ENCODE assay signal across 19 mouse cellular contexts in the genomic region with DNA sequence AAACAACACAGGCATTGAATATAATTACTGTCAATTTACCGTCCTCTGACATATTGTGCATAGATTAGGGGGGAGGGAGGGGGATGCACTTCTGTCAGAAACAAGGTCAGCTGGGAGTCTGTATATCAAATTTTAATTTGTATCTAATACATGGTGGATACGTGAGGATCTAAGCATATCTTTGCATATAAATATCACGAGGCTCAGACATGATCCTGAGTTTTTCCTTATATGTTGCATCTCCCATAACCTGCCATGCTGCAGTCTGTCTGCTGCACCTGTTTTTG. TPM values are rescaled to one million over a fixed set of nuclear protein-coding genes. Genes with fewer than 3 reads are reported as not detected.
A peak's percentile ranks its signal among the peaks of the same experiment; 100 is the strongest.
DNase-seq lines count a peak whose midpoint lies in the region; ATAC-seq lines count a peak whose summit lies in the region.
"Had no signal": no experiment of that assay in that cellular context is flagged by ENCODE, and none has a peak within 500 bp of the region (broad histone marks: within the 10 kb centered on the region; RNA-seq: fewer than 3 reads in every experiment).

No protein-coding gene starts in this region.

- H3K36me3 ChIP-seq in forebrain, embryonic 15.5 days, result no peaks in the 10 kb centered on the region
- peaks cover 20% of the 10 kb centered on the region for H3K36me3 ChIP-seq in forebrain, embryonic 12.5 days (replicated peaks)
- H3K36me3 ChIP-seq in midbrain, embryonic 14.5 days (ENCODE audit: control insufficient read depth, insufficient read depth, low read length), result no peaks in the 10 kb centered on the region
- H3K36me3 ChIP-seq in midbrain, embryonic 10.5 days, result peaks cover 59% of the 10 kb centered on the region
- H3K36me3 ChIP-seq in hindbrain, embryonic 16.5 days (ENCODE audit: control insufficient read depth, insufficient read depth, low read length), result no peaks in the 10 kb centered on the region
- H3K36me3 ChIP-seq in neural tube, embryonic 14.5 days (ENCODE audit: control insufficient read depth, insufficient read depth, low read length), result no peaks in the 10 kb centered on the region

- DNase-seq in midbrain, embryonic 14.5 days, result peak; percentile 43
- DNase-seq in midbrain, embryonic 10.5 days (ENCODE audit: low spot score), result no peak
- DNase-seq in lung, postnatal 36 days, result no peak
- no peak for DNase-seq in gastrocnemius, adult 8-10 months (ENCODE audit: low spot score in 2 of 2)
- DNase-seq: adrenal gland, postnatal 36 days; cerebellum, adult 9-10 months; kidney, adult 2 months; kidney, postnatal 10 days; left cerebral cortex, postnatal 4 days; thymus, postnatal 25 days had no signal

- no peak overlapping the region for H3K9ac ChIP-seq in forebrain, embryonic 15.5 days (replicated peaks)
- H3K9ac ChIP-seq in forebrain, embryonic 12.5 days, result no peak overlapping the region
- 0 out of 2 replicates have a peak overlapping the region, but pooled peaks have one; percentile 12 for H3K9ac ChIP-seq in midbrain, embryonic 14.5 days (replicated peaks; ENCODE audit: low read length)
- no peak overlapping the region for H3K9ac ChIP-seq in hindbrain, embryonic 16.5 days (ENCODE audit: low read depth, low read length)
- no peak overlapping the region for H3K9ac ChIP-seq in neural tube, embryonic 14.5 days (replicated peaks; ENCODE audit: low read depth, low read length)
- H3K9ac ChIP-seq: midbrain, embryonic 12.5 days; stomach, embryonic 15.5 days had no signal

- peak; percentile 51 for ATAC-seq in forebrain, embryonic 15.5 days (replicated peaks)
- ATAC-seq in forebrain, embryonic 12.5 days (ENCODE audit: low FRiP score), result no peak
- ATAC-seq in midbrain, embryonic 14.5 days (ENCODE audit: low FRiP score, low TSS enrichment), result peak; percentile 57; the same call in 1 of the 2 replicates
- ATAC-seq in hindbrain, embryonic 16.5 days, result no peak
- ATAC-seq in neural tube, embryonic 14.5 days (ENCODE audit: low read depth), result no peak
- ATAC-seq: CD4-positive, CD25-positive, alpha-beta regulatory T cell, adult 4 months; inflammation-experienced regulatory T-cells, adult 6 months had no signal

- peak overlapping the region; percentile 80 for H3K27ac ChIP-seq in forebrain, embryonic 15.5 days (replicated peaks)
- H3K27ac ChIP-seq in forebrain, embryonic 12.5 days, result no peak overlapping the region
- peak overlapping the region; percentile 63; the same call in 1 of the 2 replicates for H3K27ac ChIP-seq in midbrain, embryonic 14.5 days (replicated peaks; ENCODE audit: low read depth, low read length)
- no peak overlapping the region for H3K27ac ChIP-seq in midbrain, embryonic 10.5 days (replicated peaks)
- H3K27ac ChIP-seq in hindbrain, embryonic 16.5 days (ENCODE audit: low read depth, low read length), result no peak overlapping the region
- H3K27ac ChIP-seq in neural tube, embryonic 14.5 days (ENCODE audit: low read depth, low read length), result no peak overlapping the region
- H3K27ac ChIP-seq: embryonic facial prominence, embryonic 10.5 days; stomach, embryonic 15.5 days had no signal

- no peak overlapping the region for H3K4me3 ChIP-seq in forebrain, embryonic 15.5 days
- H3K4me3 ChIP-seq in forebrain, embryonic 12.5 days (replicated peaks), result no peak overlapping the region
- H3K4me3 ChIP-seq in midbrain, embryonic 14.5 days (replicated peaks; ENCODE audit: low read depth, low read length), result no peak overlapping the region
- H3K4me3 ChIP-seq in midbrain, embryonic 10.5 days, result no peak overlapping the region
- H3K4me3 ChIP-seq in hindbrain, embryonic 16.5 days (ENCODE audit: low read length), result peak overlapping the region; percentile 30
- no peak overlapping the region for H3K4me3 ChIP-seq in neural tube, embryonic 14.5 days (ENCODE audit: low read depth, low read length)
- H3K4me3 ChIP-seq: embryonic facial prominence, embryonic 10.5 days; midbrain, embryonic 12.5 days; stomach, embryonic 15.5 days had no signal

- 29% methylated on average over 3 of the region's 3 CpGs for WGBS in forebrain, embryonic 15.5 days
- WGBS in forebrain, embryonic 12.5 days, result 56% methylated on average over 3 of the region's 3 CpGs
- WGBS in midbrain, embryonic 14.5 days, result 29% methylated on average over 3 of the region's 3 CpGs
- WGBS in midbrain, embryonic 10.5 days, result 94% methylated on average over 3 of the region's 3 CpGs
- WGBS in hindbrain, embryonic 16.5 days, result 38% methylated on average over 3 of the region's 3 CpGs
- WGBS in neural tube, embryonic 14.5 days, result 34% methylated on average over 3 of the region's 3 CpGs

- H3K9me3 ChIP-seq in forebrain, embryonic 15.5 days, result no peaks in the 10 kb centered on the region
- H3K9me3 ChIP-seq in forebrain, embryonic 12.5 days, result no peaks in the 10 kb centered on the region
- H3K9me3 ChIP-seq in midbrain, embryonic 14.5 days (ENCODE audit: control insufficient read depth, low read length), result no peaks in the 10 kb centered on the region
- no peaks in the 10 kb centered on the region for H3K9me3 ChIP-seq in midbrain, embryonic 10.5 days (replicated peaks)
- H3K9me3 ChIP-seq in hindbrain, embryonic 16.5 days (ENCODE audit: control insufficient read depth, low read length), result no peaks in the 10 kb centered on the region
- H3K9me3 ChIP-seq in neural tube, embryonic 14.5 days (ENCODE audit: control insufficient read depth, low read length), result no peaks in the 10 kb centered on the region
- H3K9me3 ChIP-seq: embryonic facial prominence, embryonic 10.5 days; midbrain, embryonic 12.5 days; stomach, embryonic 15.5 days had no signal

- H3K4me2 ChIP-seq in forebrain, embryonic 15.5 days (replicated peaks), result 0 out of 2 replicates have a peak overlapping the region, but pooled peaks have one; percentile 21
- H3K4me2 ChIP-seq in forebrain, embryonic 12.5 days, result no peak overlapping the region
- H3K4me2 ChIP-seq in midbrain, embryonic 14.5 days (ENCODE audit: low read length), result peak overlapping the region; percentile 37
- peak overlapping the region; percentile 51 for H3K4me2 ChIP-seq in hindbrain, embryonic 16.5 days (ENCODE audit: low read length)
- peak overlapping the region; percentile 32 for H3K4me2 ChIP-seq in neural tube, embryonic 14.5 days (ENCODE audit: low read depth, low read length)
- H3K4me2 ChIP-seq: midbrain, embryonic 12.5 days; stomach, embryonic 15.5 days had no signal

- no peaks in the 10 kb centered on the region for H3K27me3 ChIP-seq in forebrain, embryonic 15.5 days
- H3K27me3 ChIP-seq in forebrain, embryonic 12.5 days, result no peaks in the 10 kb centered on the region
- H3K27me3 ChIP-seq in midbrain, embryonic 14.5 days (ENCODE audit: control insufficient read depth, insufficient read depth, low read length), result no peaks in the 10 kb centered on the region
- H3K27me3 ChIP-seq in midbrain, embryonic 10.5 days (ENCODE audit: low read depth, poor library complexity, severe bottlenecking), result no peaks in the 10 kb centered on the region
- H3K27me3 ChIP-seq in hindbrain, embryonic 16.5 days (replicated peaks; ENCODE audit: control insufficient read depth, insufficient read depth, low read length), result no peaks in the 10 kb centered on the region
- H3K27me3 ChIP-seq in neural tube, embryonic 14.5 days (ENCODE audit: control insufficient read depth, insufficient read depth, low read length), result no peaks in the 10 kb centered on the region
- H3K27me3 ChIP-seq: midbrain, embryonic 12.5 days; stomach, embryonic 15.5 days had no signal

- peaks cover 31% of the 10 kb centered on the region for H3K4me1 ChIP-seq in forebrain, embryonic 15.5 days
- peaks cover 11% of the 10 kb centered on the region for H3K4me1 ChIP-seq in forebrain, embryonic 12.5 days
- H3K4me1 ChIP-seq in midbrain, embryonic 14.5 days (ENCODE audit: control insufficient read depth, insufficient read depth, low read length), result peaks cover 16% of the 10 kb centered on the region
- peaks cover 6% of the 10 kb centered on the region; the same call in 1 of the 2 replicates for H3K4me1 ChIP-seq in midbrain, embryonic 10.5 days
- peaks cover 9% of the 10 kb centered on the region for H3K4me1 ChIP-seq in hindbrain, embryonic 16.5 days (ENCODE audit: control insufficient read depth, insufficient read depth, low read depth, low read length)
- peaks cover 16% of the 10 kb centered on the region; the same call in 1 of the 2 replicates for H3K4me1 ChIP-seq in neural tube, embryonic 14.5 days (ENCODE audit: control insufficient read depth, insufficient read depth, low read length)
- H3K4me1 ChIP-seq: stomach, embryonic 15.5 days had no signal

RNA-seq across cellular contexts. Expression of gene Dctd, which starts 38.7 kb away (rescaled TPM):
- 13.1 and 14.4 TPM in 2 replicates for polyA plus RNA-seq in forebrain, embryonic 15.5 days (2015; fragmentation: Nextera tagmentation; extraction: Ambion mirVana)
- 19.7 and 21.2 TPM in 2 replicates for polyA plus RNA-seq in forebrain, embryonic 12.5 days (2016; fragmentation: Nextera tagmentation; extraction: Ambion mirVana)
- polyA plus RNA-seq in midbrain, embryonic 14.5 days (2014; fragmentation: Nextera tagmentation; extraction: Ambion mirVana), result 10.4 and 11.4 TPM in 2 replicates
- 28.1 and 36.9 TPM in 2 replicates for polyA plus RNA-seq in midbrain, embryonic 10.5 days (2016; fragmentation: Nextera tagmentation; extraction: Ambion mirVana)
- polyA plus RNA-seq in hindbrain, embryonic 16.5 days (2015; fragmentation: Nextera tagmentation; extraction: Ambion mirVana), result 14.7 and 16.4 TPM in 2 replicates
- polyA plus RNA-seq in neural tube, embryonic 14.5 days (2014; fragmentation: Nextera tagmentation; extraction: Ambion mirVana), result 9.9 and 12.9 TPM in 2 replicates
- 1 to 10 TPM in 2 of 4 experiments, under 1 TPM in 2; 0.44 to 1.4 (median 1.0) TPM for total RNA-seq in gastrocnemius, adult 8-10 months (2022)

Comparison
In these comparisons a context has a peak if more than half of its experiments do, and no peak if none do; other contexts are left out.
1. ATAC-seq: peak in forebrain, embryonic 15.5 days (single experiment) and midbrain, embryonic 14.5 days (single experiment); none in forebrain, embryonic 12.5 days (single experiment), hindbrain, embryonic 16.5 days (single experiment) and neural tube, embryonic 14.5 days (single experiment).
2. H3K27ac ChIP-seq: peak in forebrain, embryonic 15.5 days (single experiment) and midbrain, embryonic 14.5 days (single experiment); none in forebrain, embryonic 12.5 days (single experiment), midbrain, embryonic 10.5 days (single experiment), hindbrain, embryonic 16.5 days (single experiment) and neural tube, embryonic 14.5 days (single experiment).